ENCODE assay signal across 11 mouse cellular contexts in genomic region chr3:88221519-88222390, GRCm38 (mm10). TPM values are rescaled to one million over a fixed set of nuclear protein-coding genes. Genes with fewer than 3 reads are reported as not detected.
DNase-seq lines count a peak whose midpoint lies in the region; ATAC-seq lines count a peak whose summit lies in the region.
"Had no signal": no experiment of that assay in that cellular context is flagged by ENCODE, and none has a peak within 500 bp of the region (broad histone marks: within the 10 kb centered on the region; RNA-seq: fewer than 3 reads in every experiment).

No protein-coding gene starts in this region.

- 24% methylated on average over 12 of the region's 12 CpGs for WGBS in forebrain, embryonic 12.5 days
- WGBS in neural tube, embryonic 12.5 days: 23% methylated on average over 12 of the region's 12 CpGs
- 48% methylated on average over 12 of the region's 12 CpGs for WGBS in heart, embryonic 12.5 days

- DNase-seq in cerebellum, postnatal 14 days: peak; percentile 79
- peak; percentile 84 to 87 for DNase-seq in layer of hippocampus, adult 8-10 months (ENCODE audit: low spot score in 2 of 2)
- DNase-seq in gastrocnemius, postnatal 25 days: no peak
- DNase-seq in gastrocnemius, postnatal 14 days: no peak

- peaks cover 66% of the 10 kb centered on the region for H3K36me3 ChIP-seq in forebrain, embryonic 12.5 days (replicated peaks)
- peaks cover 54% of the 10 kb centered on the region for H3K36me3 ChIP-seq in neural tube, embryonic 12.5 days
- H3K36me3 ChIP-seq in heart, embryonic 12.5 days: no peaks in the 10 kb centered on the region
- H3K36me3 ChIP-seq: lung, embryonic 15.5 days had no signal

- H3K4me3 ChIP-seq in forebrain, embryonic 12.5 days (replicated peaks): peak overlapping the region; percentile 25
- H3K4me3 ChIP-seq in neural tube, embryonic 12.5 days: no peak overlapping the region
- H3K4me3 ChIP-seq in heart, embryonic 12.5 days: no peak overlapping the region
- H3K4me3 ChIP-seq: lung, embryonic 15.5 days had no signal

- peak; percentile 77 for ATAC-seq in forebrain, embryonic 12.5 days (ENCODE audit: low FRiP score)
- peak; percentile 74 for ATAC-seq in neural tube, embryonic 12.5 days (ENCODE audit: low FRiP score, low read depth)
- no peak for ATAC-seq in heart, embryonic 12.5 days (ENCODE audit: insufficient number of reproducible peaks, low FRiP score)
- ATAC-seq in CD4-positive, CD25-positive, alpha-beta regulatory T cell, adult 4 months: no peak

- H3K9ac ChIP-seq in forebrain, embryonic 12.5 days: peak overlapping the region; percentile 99
- peak overlapping the region; percentile 99 for H3K9ac ChIP-seq in neural tube, embryonic 12.5 days
- no peak overlapping the region for H3K9ac ChIP-seq in heart, embryonic 12.5 days
- H3K9ac ChIP-seq: lung, embryonic 15.5 days had no signal

- peaks cover 79% of the 10 kb centered on the region for H3K27me3 ChIP-seq in forebrain, embryonic 12.5 days
- peaks cover 31% of the 10 kb centered on the region for H3K27me3 ChIP-seq in neural tube, embryonic 12.5 days (replicated peaks)
- peaks cover 90% of the 10 kb centered on the region for H3K27me3 ChIP-seq in heart, embryonic 12.5 days (replicated peaks)

- peaks cover 93% of the 10 kb centered on the region for H3K4me1 ChIP-seq in forebrain, embryonic 12.5 days
- peaks cover 74% of the 10 kb centered on the region for H3K4me1 ChIP-seq in neural tube, embryonic 12.5 days
- H3K4me1 ChIP-seq in heart, embryonic 12.5 days (replicated peaks): no peaks in the 10 kb centered on the region
- H3K4me1 ChIP-seq: lung, embryonic 15.5 days had no signal

- H3K4me2 ChIP-seq in forebrain, embryonic 12.5 days: peak overlapping the region; percentile 88
- peak overlapping the region; percentile 81 for H3K4me2 ChIP-seq in neural tube, embryonic 12.5 days (replicated peaks)
- H3K4me2 ChIP-seq in heart, embryonic 12.5 days: no peak overlapping the region
- H3K4me2 ChIP-seq: lung, embryonic 15.5 days had no signal

- H3K9me3 ChIP-seq in forebrain, embryonic 12.5 days: no peaks in the 10 kb centered on the region
- H3K9me3 ChIP-seq in neural tube, embryonic 12.5 days: no peaks in the 10 kb centered on the region
- H3K9me3 ChIP-seq in heart, embryonic 12.5 days (replicated peaks): no peaks in the 10 kb centered on the region
- H3K9me3 ChIP-seq: lung, embryonic 15.5 days had no signal

- intact Hi-C loops in gastrocnemius, postnatal 14 days (cut with DNase I; ENCODE audit: low total_unique reads): no loop called here

- H3K27ac ChIP-seq in forebrain, embryonic 12.5 days: peak overlapping the region; percentile 99
- peak overlapping the region; percentile 86 for H3K27ac ChIP-seq in neural tube, embryonic 12.5 days
- H3K27ac ChIP-seq in heart, embryonic 12.5 days (ENCODE audit: poor library complexity, severe bottlenecking): no peak overlapping the region
- H3K27ac ChIP-seq: lung, embryonic 15.5 days had no signal

RNA-seq across cellular contexts. Expression of gene Rhbg, which starts 32.8 kb away (rescaled TPM):
- polyA plus RNA-seq in forebrain, embryonic 12.5 days (2016; fragmentation: Nextera tagmentation; extraction: Ambion mirVana): 0.28 TPM in 1 of 2 replicates, not detected in the other
- total RNA-seq in layer of hippocampus, adult 8-10 months (2022): not detected
- 0.32 and 0.79 TPM in 2 replicates for polyA plus RNA-seq in neural tube, embryonic 12.5 days (2016; fragmentation: Nextera tagmentation; extraction: Ambion mirVana)
- 0.19 TPM in 1 of 2 replicates, not detected in the other for polyA plus RNA-seq in heart, embryonic 12.5 days (2016; fragmentation: Nextera tagmentation; extraction: Ambion mirVana)
- not detected for total RNA-seq in gastrocnemius, postnatal 25 days (2021)
- not detected for polyA plus RNA-seq in CD4-positive, CD25-positive, alpha-beta regulatory T cell, adult 4 months (2017; shearing (Covaris generic))
- total RNA-seq in gastrocnemius, postnatal 14 days (2021): not detected
- polyA plus RNA-seq: heart, embryonic 14.5 days; Patski had no signal

Comparison
In these comparisons a context has a peak if more than half of its experiments do, and no peak if none do; other contexts are left out.
1. DNase-seq: peak in cerebellum, postnatal 14 days (2 of 2) and layer of hippocampus, adult 8-10 months (2 of 2); none in gastrocnemius, postnatal 25 days (single experiment) and gastrocnemius, postnatal 14 days (single experiment).
2. ATAC-seq: peak in forebrain, embryonic 12.5 days (single experiment) and neural tube, embryonic 12.5 days (single experiment); none in heart, embryonic 12.5 days (single experiment) and CD4-positive, CD25-positive, alpha-beta regulatory T cell, adult 4 months (single experiment).